Mouse (Mus musculus): ENCODE data around the gene Uqcrc2. TPM values are rescaled to one million over a fixed set of nuclear protein-coding genes. Genes with fewer than 3 reads are reported as not detected.

Uqcrc2 gene
- total and polyA plus RNA-seq, 3 experiments: 155 to 318 (median 237) TPM

- Histone ChIP-seq H3K27me3 (replicated peaks) (no peaks in the 10 kb centered on the region), H3K36me3 (replicated peaks in 1 of 2; ENCODE audit: control insufficient read depth in 1 of 2, insufficient read depth in 1 of 2, low read length in 1 of 2) (peaks cover 0 to 14% of the 10 kb centered on the region in 2 experiments), H3K9me3 (replicated peaks; ENCODE audit: low read length) (no peaks in the 10 kb centered on the region), H3K4me3 (replicated peaks in 1 of 3; ENCODE audit: low read depth in 2 of 3, low read length in 2 of 3, poor library complexity in 1 of 3) (peak overlapping the region; percentile 65 to 88 (median 82)), H3K4me1 (ENCODE audit: control insufficient read depth in 1 of 2, insufficient read depth in 2 of 2) (peaks cover 9 to 28% of the 10 kb centered on the region in 2 experiments; a peak in 3 of 4 replicates), H3K79me2 (replicated peaks; ENCODE audit: control insufficient read depth, extremely low read depth, insufficient read depth, poor library complexity, severe bottlenecking) (peaks cover 24% of the 10 kb centered on the region), H3K9ac (ENCODE audit: insufficient read depth, low read depth) (peak overlapping the region; percentile 90), H3K27ac (ENCODE audit: insufficient read depth, low read depth) (no peak overlapping the region), H3K4me2 (ENCODE audit: insufficient read depth, low read depth, poor library complexity, severe bottlenecking) (peak overlapping the region; percentile 97)
- dilution Hi-C loops (cut with MboI; ENCODE audit: extremely low pct_ligation_motif_present, extremely low pct_unique_long_range_greater_than_20kb, low sequenced_read_pairs): no loop called here
- in situ Hi-C loops (cut with MboI; ENCODE audit: low pct_ligation_motif_present, low pct_unique_long_range_greater_than_20kb, low sequenced_read_pairs): no loop called here
- no peak for TF ChIP-seq RCOR1 (conservative IDR thresholded peaks at IDR 0.05; ENCODE audit: low read depth, low read length)
- TF ChIP-seq MXI1 (IDR thresholded peaks at IDR 0.05; ENCODE audit: low read depth, low read length): no peak
- TF ChIP-seq JUN (IDR thresholded peaks at IDR 0.05; ENCODE audit: insufficient read depth, low read depth, low read length): no peak
- peak; percentile 56; the same call in 1 of the 2 replicates for TF ChIP-seq SIN3A (IDR thresholded peaks at IDR 0.05; ENCODE audit: low read length)
- DNase-seq (ENCODE audit: extremely low read depth): no peak
Measured at GRCm38 (mm10) chr7:120677764-120678531, 43.0 kb downstream of the Uqcrc2 start.

GRCm38 (mm10) chr7:120679023-120679422, 44.0 kb downstream of the Uqcrc2 start:
- H3K27ac ChIP-seq (ENCODE audit: insufficient read depth, low read depth): no peak overlapping the region
- TF ChIP-seq ETS1 (conservative IDR thresholded peaks at IDR 0.05; ENCODE audit: low read depth, low read length): no peak
- TF ChIP-seq MEF2A (IDR thresholded peaks at IDR 0.05; ENCODE audit: borderline replicate concordance, low read depth, low read length): no peak
- TF ChIP-seq IRF4 (IDR thresholded peaks at IDR 0.05; ENCODE audit: low read depth, low read length): no peak
- TF ChIP-seq MAX (IDR thresholded peaks at IDR 0.05; ENCODE audit: low read length): no peak
- H3K4me1 ChIP-seq (ENCODE audit: control insufficient read depth in 1 of 2, insufficient read depth in 2 of 2): peaks cover 9 to 28% of the 10 kb centered on the region in 2 experiments; a peak in 3 of 4 replicates
- H3K9me3 ChIP-seq (replicated peaks; ENCODE audit: low read length): no peaks in the 10 kb centered on the region
- in situ Hi-C loops (cut with MboI; ENCODE audit: low pct_ligation_motif_present, low pct_unique_long_range_greater_than_20kb, low sequenced_read_pairs): no loop called here
- dilution Hi-C loops (cut with MboI; ENCODE audit: extremely low pct_ligation_motif_present, extremely low pct_unique_long_range_greater_than_20kb, low sequenced_read_pairs): no loop called here
- H3K4me3 ChIP-seq (replicated peaks in 1 of 3; ENCODE audit: low read depth in 2 of 3, low read length in 2 of 3, poor library complexity in 1 of 3): peak overlapping the region; percentile 15 to 88 (median 82)
- H3K36me3 ChIP-seq (replicated peaks in 1 of 2; ENCODE audit: control insufficient read depth in 1 of 2, insufficient read depth in 1 of 2, low read length in 1 of 2): peaks cover 0 to 14% of the 10 kb centered on the region in 2 experiments
- H3K27me3 ChIP-seq (replicated peaks): no peaks in the 10 kb centered on the region
- H3K4me2 ChIP-seq (ENCODE audit: insufficient read depth, low read depth, poor library complexity, severe bottlenecking): peak overlapping the region; percentile 97
- peaks cover 24% of the 10 kb centered on the region for H3K79me2 ChIP-seq (replicated peaks; ENCODE audit: control insufficient read depth, extremely low read depth, insufficient read depth, poor library complexity, severe bottlenecking)
- DNase-seq (ENCODE audit: extremely low read depth): no peak
- peak overlapping the region; percentile 90; the same call in 1 of the 2 replicates for H3K9ac ChIP-seq (ENCODE audit: insufficient read depth, low read depth)

GRCm38 (mm10) chr7:120682002-120682401, 47.0 kb downstream of the Uqcrc2 start:
- Histone ChIP-seq H3K27me3 (replicated peaks) (no peaks in the 10 kb centered on the region), H3K27ac (ENCODE audit: insufficient read depth, low read depth) (no peak overlapping the region), H3K36me3 (replicated peaks in 1 of 2; ENCODE audit: control insufficient read depth in 1 of 2, insufficient read depth in 1 of 2, low read length in 1 of 2) (peaks cover 0 to 12% of the 10 kb centered on the region in 2 experiments), H3K79me2 (replicated peaks; ENCODE audit: control insufficient read depth, extremely low read depth, insufficient read depth, poor library complexity, severe bottlenecking) (peaks cover 38% of the 10 kb centered on the region), H3K4me1 (ENCODE audit: control insufficient read depth in 1 of 2, insufficient read depth in 2 of 2) (peaks cover 9 to 32% of the 10 kb centered on the region in 2 experiments; a peak in 3 of 4 replicates), H3K4me2 (ENCODE audit: insufficient read depth, low read depth, poor library complexity, severe bottlenecking) (no peak overlapping the region), H3K9me3 (replicated peaks; ENCODE audit: low read length) (no peaks in the 10 kb centered on the region), H3K4me3 (replicated peaks in 1 of 3; ENCODE audit: low read depth in 2 of 3, low read length in 2 of 3, poor library complexity in 1 of 3) (no peak overlapping the region), H3K9ac (ENCODE audit: insufficient read depth, low read depth) (no peak overlapping the region)
- dilution Hi-C loops (cut with MboI; ENCODE audit: extremely low pct_ligation_motif_present, extremely low pct_unique_long_range_greater_than_20kb, low sequenced_read_pairs) (no loop called here), in situ Hi-C loops (cut with MboI; ENCODE audit: low pct_ligation_motif_present, low pct_unique_long_range_greater_than_20kb, low sequenced_read_pairs) (no loop called here)
- TF ChIP-seq PAX5 (IDR thresholded peaks at IDR 0.05; ENCODE audit: low read length) (no peak), RCOR1 (conservative IDR thresholded peaks at IDR 0.05; ENCODE audit: low read depth, low read length) (no peak), ZKSCAN1 (IDR thresholded peaks at IDR 0.05; ENCODE audit: borderline replicate concordance, low read depth, low read length) (no peak), KAT2A (IDR thresholded peaks at IDR 0.05; ENCODE audit: insufficient replicate concordance, low read length) (no peak), MAX (IDR thresholded peaks at IDR 0.05; ENCODE audit: low read length) (no peak)
- no peak for DNase-seq (ENCODE audit: extremely low read depth)
